Mouse (Mus musculus) thymus, adult 2 months (tissue): ENCODE results near the gene Crtam. TPM values are rescaled to one million over a fixed set of nuclear protein-coding genes. Genes with fewer than 3 reads are reported as not detected.

ENCODE experiments used
- DNase-seq: peaks from one replicate; pipeline ENCODE4 v3.0.0; 2021
- H3K27ac ChIP-seq: fragments of 200-500 bp; 2 replicates; pipeline ENCODE4 v1.5.1; 2012; ENCODE audit warnings: low read length, control low read depth; ENCODE audit not compliant: control insufficient read depth, insufficient read depth
- H3K27me3 ChIP-seq: fragments of 200-500 bp; 2 replicates; pipeline ENCODE4 v1.6.1; 2012; ENCODE audit warnings: mild to moderate bottlenecking, low read length, moderate library complexity, mixed read lengths; ENCODE audit not compliant: control insufficient read depth, insufficient read depth
- H3K36me3 ChIP-seq: fragments of 200-500 bp; 2 replicates; pipeline ENCODE4 v1.6.1; 2012; ENCODE audit warnings: mild to moderate bottlenecking, low read length, moderate library complexity; ENCODE audit not compliant: control insufficient read depth, insufficient read depth
- H3K4me1 ChIP-seq: fragments of 200-500 bp; replicated peaks from 2 replicates; pipeline ENCODE4 v1.6.1; 2012; ENCODE audit warnings: low read length; ENCODE audit not compliant: control insufficient read depth, insufficient read depth
- H3K4me3 ChIP-seq: fragments of 200-500 bp; 2 replicates; pipeline ENCODE4 v1.5.1; 2012; ENCODE audit warnings: mild to moderate bottlenecking, low read length, control low read depth, moderate library complexity; ENCODE audit not compliant: control insufficient read depth, insufficient read depth
- CTCF ChIP-seq: fragments of 200-500 bp; IDR thresholded peaks from 2 replicates; pipeline ENCODE4 v1.5.1; 2012; ENCODE audit warnings: mild to moderate bottlenecking, control low read depth, low read length, moderate library complexity, borderline replicate concordance; ENCODE audit not compliant: control insufficient read depth, poor library complexity, insufficient read depth; ENCODE audit errors: extremely low read depth
- POLR2A ChIP-seq: fragments of 200-500 bp; IDR thresholded peaks from 2 replicates; pipeline ENCODE4 v1.6.1; 2012; ENCODE audit warnings: mild to moderate bottlenecking, low read length, control low read depth, moderate library complexity; ENCODE audit not compliant: control insufficient read depth, poor library complexity, insufficient read depth; ENCODE audit errors: extremely low read depth
- WGBS: fragments of 180-500 bp; shearing (Covaris S2); methylation state at CpG from one replicate; pipeline ENCODE4 v1.1.7; 2018; 5-methylcytosine and 5-hydroxymethylcytosine counted together
- polyA plus RNA-seq: library from polyadenylated mRNA; depleted of rRNA; stranded (reverse); fragments of >200 nt; gene quantifications from 2 replicates; pipeline ENCODE4 v1.2.3, GENCODE M21; 2012

The Crtam gene
- polyA plus RNA-seq, 1 experiment: 0.47 TPM

DNA sequence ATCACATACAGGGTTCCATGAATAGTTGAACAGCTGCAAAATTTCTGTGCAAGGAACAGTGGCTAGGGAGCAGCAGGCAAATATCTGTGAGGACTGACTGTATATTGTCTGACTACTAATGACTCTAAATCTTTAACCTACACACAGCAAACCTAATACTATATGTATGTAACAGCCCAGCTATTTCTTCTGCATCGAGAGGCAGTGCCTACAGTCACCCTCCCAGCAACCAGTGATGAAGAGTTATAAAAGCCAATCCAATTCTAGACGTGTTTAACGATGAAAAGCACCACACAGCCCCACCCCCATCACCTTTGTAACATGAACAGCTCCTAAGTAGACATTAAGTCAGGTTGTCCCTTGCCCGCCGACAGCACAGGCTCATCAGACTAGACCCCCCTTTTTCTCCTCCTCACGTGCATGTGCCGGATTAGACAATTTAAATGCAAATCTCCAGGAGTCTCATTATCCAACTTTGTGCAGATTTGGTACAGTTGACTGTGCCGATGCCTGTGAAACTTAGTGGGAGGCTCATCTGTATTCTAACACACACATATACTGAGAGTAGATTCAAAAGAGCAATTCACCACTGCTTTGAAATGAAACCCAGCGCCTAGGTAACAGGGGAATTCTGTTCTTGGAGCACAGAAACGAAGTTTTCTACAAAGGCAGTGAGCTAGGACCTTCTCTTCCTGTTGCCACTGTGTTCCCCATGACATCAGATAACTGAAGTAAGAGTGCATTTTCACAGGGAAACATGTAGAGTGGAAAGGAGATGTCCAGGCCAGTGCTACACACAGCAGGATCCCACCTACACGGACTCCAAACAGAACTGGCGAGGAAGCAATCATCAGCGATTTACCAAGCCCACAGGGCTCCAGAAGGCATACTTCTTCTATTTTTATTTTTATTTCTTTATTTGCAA, 7.3 kb upstream of the Crtam start:
- 93% methylated on average over 13 of the region's 13 CpGs for WGBS
- no peaks in the 10 kb centered on the region for H3K4me1 ChIP-seq
- no peak overlapping the region for H3K27ac ChIP-seq
- no peak for DNase-seq
- no peaks in the 10 kb centered on the region for H3K27me3 ChIP-seq
- TF ChIP-seq POLR2A: no peak
- H3K4me3 ChIP-seq: no peak overlapping the region
- H3K36me3 ChIP-seq: no peaks in the 10 kb centered on the region

GRCm38 (mm10) chr9:41007785-41008184, 3.4 kb upstream of the Crtam start:
- WGBS: 73% methylated on average over 1 of the region's 1 CpGs

DNA sequence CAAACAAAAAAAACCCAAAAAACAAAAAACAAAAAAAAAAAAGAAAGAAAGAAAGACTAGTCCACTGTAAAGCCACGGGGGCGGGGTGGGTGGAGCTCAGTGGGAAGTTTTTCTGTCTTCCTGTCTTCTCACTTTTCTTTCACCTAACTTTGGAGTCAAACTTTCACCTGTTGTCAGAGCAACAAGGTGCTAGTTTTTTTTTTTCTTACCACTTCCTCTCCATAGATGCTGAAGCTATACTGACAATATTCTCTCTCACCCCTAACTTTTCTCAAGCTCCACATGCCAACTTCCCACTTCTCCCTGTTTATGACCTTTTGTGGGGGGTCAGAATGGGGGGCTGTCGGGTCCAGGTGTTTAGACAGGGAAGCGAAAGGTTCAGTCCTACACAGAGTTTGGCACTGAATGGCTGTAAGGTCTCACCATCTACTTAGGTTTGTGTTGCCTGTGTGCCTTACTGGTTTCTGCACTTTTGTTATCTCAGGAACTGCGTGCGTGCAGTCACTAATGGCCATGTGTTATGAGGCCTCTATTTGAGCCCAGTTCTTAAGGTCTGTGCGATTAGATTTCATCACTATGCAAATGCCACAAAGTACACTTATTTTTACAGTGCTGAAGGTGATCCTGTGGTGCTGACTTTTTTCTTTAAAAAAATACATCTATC, 7.2 kb downstream of the Crtam start:
- DNase-seq: peak; percentile 8
- H3K27me3 ChIP-seq: no peaks in the 10 kb centered on the region
- H3K4me1 ChIP-seq: peaks cover 5% of the 10 kb centered on the region
- TF ChIP-seq POLR2A: no peak
- no peak for TF ChIP-seq CTCF
- no peaks in the 10 kb centered on the region for H3K36me3 ChIP-seq
- no peak overlapping the region for H3K4me3 ChIP-seq
- peak overlapping the region; percentile 63; the same call in 1 of the 2 replicates for H3K27ac ChIP-seq
- WGBS: 41% methylated on average over 7 of the region's 7 CpGs

More at GRCm38 (mm10) chr9:41007785-41008184, 3.4 kb upstream of the Crtam start:
- Histone ChIP-seq H3K4me1 (no peaks in the 10 kb centered on the region; the same call in 1 of the 2 replicates), H3K27me3 (no peaks in the 10 kb centered on the region), H3K4me3 (no peak overlapping the region), H3K36me3 (no peaks in the 10 kb centered on the region), H3K27ac (no peak overlapping the region)
- no peak for TF ChIP-seq POLR2A
- TF ChIP-seq CTCF: no peak
- no peak for DNase-seq

GRCm38 (mm10) chr9:40994075-40994474, 10.4 kb downstream of the Crtam start:
- Histone ChIP-seq H3K27me3 (no peaks in the 10 kb centered on the region), H3K4me1 (peaks cover 5% of the 10 kb centered on the region), H3K27ac (no peak overlapping the region), H3K4me3 (no peak overlapping the region), H3K36me3 (no peaks in the 10 kb centered on the region)
- 79% methylated on average over 5 of the region's 5 CpGs for WGBS
- no peak for DNase-seq
- TF ChIP-seq CTCF (no peak), POLR2A (no peak)

DNA sequence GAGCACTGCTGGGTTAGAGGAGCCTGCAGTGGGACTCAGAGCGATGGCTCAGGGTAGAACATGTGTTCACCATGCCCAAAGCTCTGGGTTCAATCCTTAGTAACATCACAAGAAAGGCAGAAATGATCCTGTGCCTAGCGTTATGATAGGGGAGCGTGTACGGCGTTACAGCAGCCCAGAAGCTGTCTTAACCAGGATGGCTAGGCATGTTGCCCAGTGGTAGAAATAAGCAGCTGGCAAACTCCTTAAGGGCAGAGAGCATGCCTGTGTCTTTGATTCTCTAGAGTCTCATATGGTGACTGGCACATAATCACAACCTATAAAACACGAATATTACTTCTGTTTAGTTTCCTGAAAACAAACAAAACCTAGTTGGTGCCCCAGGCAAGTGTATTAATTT, 12.9 kb downstream of the Crtam start:
- Histone ChIP-seq H3K36me3 (no peaks in the 10 kb centered on the region), H3K27me3 (no peaks in the 10 kb centered on the region), H3K27ac (no peak overlapping the region), H3K4me1 (no peaks in the 10 kb centered on the region), H3K4me3 (no peak overlapping the region)
- no peak for DNase-seq
- 94% methylated on average over 6 of the region's 6 CpGs for WGBS
- TF ChIP-seq POLR2A (no peak), CTCF (no peak)

- DNase-seq: peak; percentile 53
- no peaks in the 10 kb centered on the region for H3K27me3 ChIP-seq
- no peak overlapping the region for H3K4me3 ChIP-seq
- no peak overlapping the region for H3K27ac ChIP-seq
- no peaks in the 10 kb centered on the region for H3K36me3 ChIP-seq
- no peaks in the 10 kb centered on the region for H3K4me1 ChIP-seq
- TF ChIP-seq CTCF (no peak), POLR2A (no peak)
- 46% methylated on average over 4 of the region's 4 CpGs for WGBS
Observed at GRCm38 (mm10) chr9:40989940-40990588, 14.4 kb downstream of the Crtam start.
